Mouse (Mus musculus): Measurements from ENCODE around the gene Hid1.

Gene Hid1

GRCm38 (mm10) chr11:115336115-115336514, 31.4 kb downstream of the Hid1 start:
- DNase-seq (ENCODE audit: low read depth, low spot score): no peak

GRCm38 (mm10) chr11:115335223-115335622, 32.3 kb downstream of the Hid1 start:
- DNase-seq (ENCODE audit: low read depth, low spot score): no peak

- no peak for DNase-seq (ENCODE audit: low read depth, low spot score)
Observed at GRCm38 (mm10) chr11:115334531-115334930, 33.0 kb downstream of the Hid1 start, which contains the start of gene Otop3. TSS of gene Otop3 (plus strand) at chr11:115334731.

GRCm38 (mm10) chr11:115329339-115329738, 38.2 kb downstream of the Hid1 start:
- DNase-seq (ENCODE audit: low read depth, low spot score): peak; percentile 58

- DNase-seq (ENCODE audit: low read depth, low spot score): no peak
Observed at GRCm38 (mm10) chr11:115326730-115327129, 40.8 kb downstream of the Hid1 start.

- DNase-seq (ENCODE audit: low read depth, low spot score): peak; percentile 11
Observed at GRCm38 (mm10) chr11:115323354-115323753, 44.2 kb downstream of the Hid1 start.

GRCm38 (mm10) chr11:115321906-115322693, 45.5 kb downstream of the Hid1 start, which contains the start of gene Ush1g:
TSS of gene Ush1g (minus strand) at chr11:115322041.
- DNase-seq (ENCODE audit: low read depth, low spot score): peak; percentile 82

GRCm38 (mm10) chr11:115319704-115320383, 47.7 kb downstream of the Hid1 start:
- peak; percentile 31 for DNase-seq (ENCODE audit: low read depth, low spot score)

- DNase-seq (ENCODE audit: low read depth, low spot score): no peak
Observed at GRCm38 (mm10) chr11:115318245-115319027, 49.1 kb downstream of the Hid1 start.

GRCm38 (mm10) chr11:115317204-115317603, 50.4 kb downstream of the Hid1 start:
- no peak for DNase-seq (ENCODE audit: low read depth, low spot score)

- DNase-seq (ENCODE audit: low read depth, low spot score): no peak
Observed at GRCm38 (mm10) chr11:115314249-115314648, 53.3 kb downstream of the Hid1 start.

- DNase-seq (ENCODE audit: low read depth, low spot score): no peak
Observed at GRCm38 (mm10) chr11:115308781-115309180, 58.8 kb downstream of the Hid1 start.

- DNase-seq (ENCODE audit: low read depth, low spot score): no peak
Observed at GRCm38 (mm10) chr11:115306863-115307262, 60.7 kb downstream of the Hid1 start, which contains the start of gene Otop2. TSS of gene Otop2 (plus strand) at chr11:115307163.

- no peak for DNase-seq (ENCODE audit: low read depth, low spot score)
Observed at GRCm38 (mm10) chr11:115303167-115303566, 64.4 kb downstream of the Hid1 start.

- no peak for DNase-seq (ENCODE audit: low read depth, low spot score)
Observed at GRCm38 (mm10) chr11:115301351-115301750, 66.2 kb downstream of the Hid1 start.

GRCm38 (mm10) chr11:115300745-115301144, 66.8 kb downstream of the Hid1 start:
- DNase-seq (ENCODE audit: low read depth, low spot score): no peak

GRCm38 (mm10) chr11:115298160-115298559, 69.4 kb downstream of the Hid1 start:
- no peak for DNase-seq (ENCODE audit: low read depth, low spot score)

Measured in CD4-positive, CD25-positive, alpha-beta regulatory T cell, adult 2 months (primary cell).